Mouse (Mus musculus) neural tube, embryonic 12.5 days (tissue): ENCODE measurements at regions not wholly inside any gene's neighbourhood (a gene's known extent, or its start where the extent isn't known, plus 50 kb on each side); places are given as distances from the start of the nearest gene placed in this dataset.

Experiments used
- ATAC-seq: fragments of 200-750 bp; cut with Nextera tagmentation; 2 replicates; pipeline ENCODE4 v1.8.0; 2017; ENCODE audit warnings: low read depth, mild to moderate bottlenecking, moderate TSS enrichment, moderate library complexity; ENCODE audit not compliant: low FRiP score
- H3K27ac ChIP-seq: fragments of 300-500 bp; sonication (generic); 2 replicates; pipeline ENCODE4 v1.5.1; 2016
- H3K27me3 ChIP-seq: fragments of 300-500 bp; sonication (generic); replicated peaks from 2 replicates; pipeline ENCODE4 v1.6.1; 2016; ENCODE audit warnings: mild to moderate bottlenecking
- H3K36me3 ChIP-seq: fragments of 300-500 bp; sonication (generic); 2 replicates; pipeline ENCODE4 v1.6.1; 2016; ENCODE audit warnings: mild to moderate bottlenecking
- H3K4me1 ChIP-seq: fragments of 300-500 bp; sonication (generic); 2 replicates; pipeline ENCODE4 v1.6.1; 2016
- H3K4me2 ChIP-seq: fragments of 300-500 bp; sonication (generic); replicated peaks from 2 replicates; pipeline ENCODE4 v1.6.1; 2016; ENCODE audit warnings: mild to moderate bottlenecking
- H3K4me3 ChIP-seq: fragments of 300-500 bp; sonication (generic); 2 replicates; pipeline ENCODE4 v1.5.1; 2016
- H3K9ac ChIP-seq: fragments of 300-500 bp; sonication (generic); 2 replicates; pipeline ENCODE4 v1.6.1; 2016; ENCODE audit warnings: mild to moderate bottlenecking
- H3K9me3 ChIP-seq: fragments of 300-500 bp; sonication (generic); 2 replicates; pipeline ENCODE4 v1.6.1; 2016; ENCODE audit warnings: mild to moderate bottlenecking
- WGBS: fragments of 180-500 bp; shearing (Covaris S2); methylation state at CpG from one replicate; pipeline ENCODE4 v1.1.7; 2016; 5-methylcytosine and 5-hydroxymethylcytosine counted together

DNA sequence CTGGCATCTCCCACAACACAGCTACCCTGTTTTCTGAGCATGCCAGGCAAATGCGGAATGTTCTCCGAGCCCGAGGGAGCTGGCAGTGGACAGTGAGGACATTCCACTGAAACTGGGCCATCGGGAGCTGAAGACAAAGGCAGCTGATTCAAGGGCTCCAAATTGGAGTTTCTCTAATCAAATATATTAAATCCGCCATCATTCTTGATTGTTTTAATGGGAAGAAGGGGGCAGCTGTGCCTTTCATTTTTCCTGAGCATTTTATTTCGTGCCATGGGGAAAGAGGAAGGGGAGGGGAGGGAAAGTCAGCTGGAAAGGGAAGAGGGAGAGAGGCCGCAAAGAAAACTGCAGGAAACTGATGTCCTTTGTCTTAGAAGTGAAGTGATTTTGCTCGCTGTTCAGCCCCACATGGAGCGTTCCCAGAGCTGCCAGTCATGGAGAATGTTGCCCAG lies 373.9 kb downstream of the Cog6 start:
- Histone ChIP-seq H3K4me2 (no peak overlapping the region), H3K4me1 (peaks cover 24% of the 10 kb centered on the region), H3K27ac (0 out of 2 replicates have a peak overlapping the region, but pooled peaks have one; percentile 17), H3K9ac (no peak overlapping the region), H3K9me3 (no peaks in the 10 kb centered on the region), H3K36me3 (no peaks in the 10 kb centered on the region), H3K4me3 (no peak overlapping the region), H3K27me3 (no peaks in the 10 kb centered on the region)
- no peak for ATAC-seq
- WGBS, result 52% methylated on average over 9 of the region's 9 CpGs

DNA sequence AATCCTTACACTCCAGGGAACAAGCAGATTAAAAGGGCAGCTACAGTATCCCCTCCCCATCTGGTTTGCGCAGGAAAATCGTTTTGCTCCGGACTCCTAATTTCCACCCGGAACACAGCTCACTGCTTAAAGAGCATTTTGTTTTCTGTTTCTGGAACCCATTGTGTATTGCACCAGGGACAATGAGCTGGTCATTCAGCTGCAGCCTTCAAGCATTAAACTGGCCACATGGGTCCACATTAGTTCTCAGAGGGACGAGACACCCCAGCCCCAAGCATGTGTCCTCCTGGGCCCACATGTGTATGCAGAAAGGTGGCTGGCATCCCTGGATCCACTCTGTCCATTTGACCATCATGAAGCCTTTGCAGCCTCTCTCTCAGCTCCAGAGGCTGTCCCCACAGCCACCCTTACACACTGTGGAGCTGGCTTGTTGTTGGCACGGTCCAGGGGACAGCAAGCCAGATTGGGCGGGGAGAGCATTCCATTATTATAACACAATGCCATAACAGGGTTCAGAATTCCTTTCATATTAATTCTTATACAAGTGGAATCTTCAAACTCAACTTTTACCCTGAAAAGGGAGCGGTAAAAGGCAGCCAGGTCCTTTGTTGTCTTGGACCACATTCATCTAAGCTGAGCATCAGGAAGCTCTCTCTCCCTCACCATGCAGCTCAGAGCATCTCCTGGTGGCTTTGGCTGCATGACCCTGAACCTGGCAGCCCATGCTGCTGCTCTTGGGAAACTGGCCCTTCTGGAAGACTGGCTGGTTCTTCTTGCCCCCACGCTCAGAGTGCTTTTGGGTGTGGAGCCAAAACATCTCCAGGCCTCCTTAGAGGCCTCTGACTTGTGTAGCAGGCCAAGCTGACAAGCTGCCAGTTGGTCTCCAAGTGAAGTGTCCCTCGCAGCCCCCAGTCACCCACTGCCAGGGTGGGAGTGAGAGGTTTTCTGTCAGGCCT lies 373.4 kb downstream of the Foxo1 start:
- 83% methylated on average over 10 of the region's 10 CpGs for WGBS
- Histone ChIP-seq H3K36me3 (no peaks in the 10 kb centered on the region), H3K27ac (no peak overlapping the region), H3K9me3 (no peaks in the 10 kb centered on the region), H3K27me3 (no peaks in the 10 kb centered on the region), H3K4me1 (peaks cover 24% of the 10 kb centered on the region), H3K4me3 (no peak overlapping the region), H3K9ac (no peak overlapping the region), H3K4me2 (no peak overlapping the region)
- no peak for ATAC-seq

DNA sequence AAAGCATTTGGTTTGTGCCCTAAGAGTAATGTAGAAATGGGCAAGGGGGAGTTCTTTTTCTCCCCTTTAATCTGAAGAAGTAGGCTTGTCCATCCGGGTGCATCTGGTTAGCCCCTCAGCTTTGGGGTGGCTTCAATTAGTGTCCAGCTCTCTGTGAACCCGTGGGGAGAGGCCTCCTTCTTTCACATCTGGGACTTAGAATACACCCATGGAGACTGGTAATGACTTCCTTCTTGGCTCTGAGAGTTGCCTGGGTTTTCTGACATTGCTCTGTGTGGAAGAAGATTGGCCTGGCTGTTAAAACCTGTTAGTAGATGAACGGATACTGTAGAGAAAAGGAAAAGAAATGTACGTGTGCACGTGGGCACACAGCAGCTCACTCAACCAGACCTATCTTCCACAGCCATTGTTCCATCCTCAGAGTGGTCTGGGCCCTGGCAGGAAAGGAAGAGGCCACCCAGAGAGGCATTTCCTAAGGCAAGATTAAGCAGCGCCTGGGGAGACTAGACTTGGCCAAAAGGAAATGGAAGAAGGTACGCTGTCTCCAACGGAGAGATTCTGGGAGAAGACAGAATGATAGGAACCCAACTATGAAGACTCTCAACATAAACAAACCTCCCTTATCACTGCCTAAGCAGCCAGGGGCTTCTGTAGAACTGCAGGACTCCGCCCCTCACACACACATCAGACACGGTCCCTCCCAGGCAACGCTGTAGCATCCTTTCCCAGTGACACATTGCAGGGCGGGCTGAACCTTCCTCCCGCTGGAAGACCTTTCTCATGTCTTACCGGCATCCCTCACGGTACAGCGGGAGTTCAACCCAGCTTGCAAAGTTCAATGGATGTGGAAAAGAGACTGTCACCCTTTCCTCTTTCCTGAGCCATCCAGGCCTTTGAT lies 372.4 kb downstream of the Foxo1 start:
- no peak overlapping the region for H3K4me3 ChIP-seq

DNA sequence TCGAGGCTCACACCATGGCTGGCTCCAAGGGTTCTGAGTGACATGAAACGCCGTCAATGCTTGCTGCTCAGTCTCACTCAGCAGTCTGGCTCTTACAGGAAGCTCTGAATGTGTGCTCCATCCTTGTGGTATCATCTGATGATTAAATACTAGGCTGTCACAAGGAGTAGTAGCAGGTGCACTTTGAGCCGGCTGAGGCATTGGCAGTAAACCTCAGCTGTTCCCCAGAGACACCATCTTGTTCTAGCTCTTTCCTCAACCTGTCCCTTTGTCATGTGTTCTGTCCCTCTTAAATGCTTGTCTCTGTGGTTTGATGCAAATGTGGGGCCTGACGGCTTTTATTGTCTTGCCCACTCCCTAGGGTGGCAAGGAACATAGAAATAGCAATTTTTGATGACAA lies 370.7 kb downstream of the Foxo1 start:
- Histone ChIP-seq H3K9me3 (no peaks in the 10 kb centered on the region), H3K9ac (no peak overlapping the region), H3K4me1 (peaks cover 11% of the 10 kb centered on the region), H3K36me3 (no peaks in the 10 kb centered on the region), H3K4me3 (no peak overlapping the region), H3K4me2 (no peak overlapping the region), H3K27me3 (no peaks in the 10 kb centered on the region), H3K27ac (no peak overlapping the region)
- WGBS, result 73% methylated on average over 5 of the region's 5 CpGs
- ATAC-seq, result no peak

More for the DNA sequence above, 372.4 kb downstream of the Foxo1 start:
- H3K36me3 ChIP-seq, result no peaks in the 10 kb centered on the region
- no peak for ATAC-seq
- H3K4me2 ChIP-seq, result no peak overlapping the region
- H3K9me3 ChIP-seq, result no peaks in the 10 kb centered on the region
- H3K4me1 ChIP-seq, result peaks cover 24% of the 10 kb centered on the region
- H3K27ac ChIP-seq, result no peak overlapping the region
- 69% methylated on average over 16 of the region's 16 CpGs for WGBS
- no peak overlapping the region for H3K9ac ChIP-seq
- no peaks in the 10 kb centered on the region for H3K27me3 ChIP-seq

DNA sequence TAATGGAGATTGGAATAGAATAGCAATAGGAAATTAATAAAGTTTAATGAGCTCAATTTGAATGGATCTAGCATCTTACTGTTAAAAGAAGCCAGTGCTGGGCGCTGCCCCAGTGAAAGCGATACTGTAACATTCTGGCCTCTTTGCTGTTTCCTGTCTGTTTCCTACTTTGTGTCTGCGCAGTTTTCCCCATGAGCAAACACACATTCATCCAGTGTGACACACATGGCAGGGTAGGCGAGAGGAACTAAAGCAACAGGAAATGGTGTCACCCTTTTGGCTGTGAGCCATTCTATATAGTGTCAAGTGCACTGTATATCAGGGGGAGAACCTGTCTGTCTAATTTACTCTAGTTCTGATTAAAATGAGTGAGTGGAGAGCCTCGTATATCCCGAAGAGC lies 366.2 kb downstream of the Foxo1 start:
- Histone ChIP-seq H3K36me3 (no peaks in the 10 kb centered on the region), H3K4me1 (0 out of 2 replicates have a peak, but pooled peaks cover 2% of the 10 kb centered on the region), H3K9me3 (no peaks in the 10 kb centered on the region), H3K27me3 (no peaks in the 10 kb centered on the region), H3K9ac (no peak overlapping the region), H3K4me2 (no peak overlapping the region), H3K27ac (no peak overlapping the region), H3K4me3 (no peak overlapping the region)
- 62% methylated on average over 6 of the region's 6 CpGs for WGBS
- ATAC-seq, result no peak

DNA sequence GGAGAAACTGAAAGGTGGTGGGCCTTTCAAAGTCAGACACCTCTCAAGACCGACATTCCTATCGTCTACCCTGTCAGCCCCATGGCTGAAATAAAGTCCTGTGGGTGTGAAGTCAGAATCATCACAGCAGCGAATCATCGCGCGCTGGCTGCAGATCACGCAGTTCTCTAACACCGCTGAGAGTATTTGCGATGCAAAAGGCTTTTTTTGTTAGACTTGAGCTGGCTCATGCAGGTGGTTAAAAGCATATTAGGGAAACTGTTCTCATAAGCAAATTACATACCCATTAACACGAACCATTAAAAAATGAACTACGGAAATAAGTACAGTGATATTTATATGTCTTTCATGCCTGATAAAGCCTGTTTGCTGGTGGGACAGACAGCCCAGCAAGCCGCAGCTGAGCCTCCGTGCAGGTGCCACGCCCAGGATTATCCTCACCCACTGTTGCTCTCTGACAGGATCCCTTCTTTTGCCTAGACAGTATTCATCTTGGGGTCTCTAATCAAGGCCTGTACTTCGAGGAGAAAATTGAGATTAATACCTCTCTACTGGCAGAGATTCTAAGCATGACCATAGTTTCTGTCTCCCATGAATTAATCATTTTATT lies 365.5 kb downstream of the Foxo1 start:
- Histone ChIP-seq H3K27me3 (no peaks in the 10 kb centered on the region), H3K9me3 (no peaks in the 10 kb centered on the region), H3K4me3 (no peak overlapping the region), H3K9ac (no peak overlapping the region), H3K4me1 (0 out of 2 replicates have a peak, but pooled peaks cover 2% of the 10 kb centered on the region), H3K27ac (no peak overlapping the region), H3K36me3 (no peaks in the 10 kb centered on the region), H3K4me2 (no peak overlapping the region)
- WGBS, result 77% methylated on average over 15 of the region's 15 CpGs
- no peak for ATAC-seq

DNA sequence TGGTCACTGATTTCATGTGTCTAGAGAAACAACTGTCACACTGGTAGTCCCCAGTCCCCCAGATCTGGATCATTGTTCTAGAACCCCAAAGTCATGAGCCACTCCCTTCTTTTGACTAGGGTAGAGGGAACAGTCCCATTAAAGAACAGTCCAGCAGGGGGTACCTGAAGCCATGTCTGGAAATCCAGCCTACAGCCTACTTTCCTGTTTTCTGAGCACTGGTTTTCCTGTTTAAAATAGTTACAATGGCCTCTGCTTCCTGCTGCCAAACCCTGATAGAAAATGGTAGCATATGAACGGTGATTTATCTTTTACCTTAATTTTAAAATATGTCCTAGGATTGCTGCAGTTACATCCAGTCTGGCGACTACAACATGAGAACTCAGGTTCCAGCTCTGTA lies 364.5 kb downstream of the Foxo1 start:
- H3K9me3 ChIP-seq, result no peaks in the 10 kb centered on the region
- H3K9ac ChIP-seq, result no peak overlapping the region
- 0 out of 2 replicates have a peak, but pooled peaks cover 2% of the 10 kb centered on the region for H3K4me1 ChIP-seq
- H3K27ac ChIP-seq, result no peak overlapping the region
- H3K4me3 ChIP-seq, result no peak overlapping the region
- ATAC-seq, result no peak
- WGBS, result 94% methylated on average over 2 of the region's 2 CpGs
- H3K4me2 ChIP-seq, result no peak overlapping the region
- no peaks in the 10 kb centered on the region for H3K36me3 ChIP-seq
- H3K27me3 ChIP-seq, result no peaks in the 10 kb centered on the region

DNA sequence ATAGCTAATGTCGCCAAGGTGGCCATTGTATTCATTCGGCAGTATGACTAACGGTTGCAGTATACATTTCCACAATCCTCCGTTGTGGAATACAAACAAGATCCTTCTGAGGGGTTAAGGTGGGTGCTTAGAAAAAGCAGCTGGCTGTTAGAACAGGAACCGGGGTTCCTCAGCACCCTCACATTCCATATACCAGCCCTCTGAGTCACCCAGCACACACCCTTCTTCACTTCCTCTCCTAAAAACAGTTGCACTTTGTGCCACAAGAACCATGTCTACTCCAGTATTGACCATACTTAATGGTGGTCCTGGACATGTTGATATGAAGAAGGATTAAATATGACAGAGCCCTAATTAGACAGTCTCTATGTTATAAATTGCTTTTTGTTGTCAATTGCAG lies 362.1 kb downstream of the Foxo1 start:
- no peak for ATAC-seq
- no peaks in the 10 kb centered on the region for H3K36me3 ChIP-seq
- H3K27ac ChIP-seq, result no peak overlapping the region
- no peaks in the 10 kb centered on the region for H3K27me3 ChIP-seq
- no peak overlapping the region for H3K4me2 ChIP-seq
- H3K9me3 ChIP-seq, result no peaks in the 10 kb centered on the region
- WGBS, result 80% methylated on average over 5 of the region's 5 CpGs
- no peak overlapping the region for H3K4me3 ChIP-seq
- H3K9ac ChIP-seq, result no peak overlapping the region
- 0 out of 2 replicates have a peak, but pooled peaks cover 2% of the 10 kb centered on the region for H3K4me1 ChIP-seq

DNA sequence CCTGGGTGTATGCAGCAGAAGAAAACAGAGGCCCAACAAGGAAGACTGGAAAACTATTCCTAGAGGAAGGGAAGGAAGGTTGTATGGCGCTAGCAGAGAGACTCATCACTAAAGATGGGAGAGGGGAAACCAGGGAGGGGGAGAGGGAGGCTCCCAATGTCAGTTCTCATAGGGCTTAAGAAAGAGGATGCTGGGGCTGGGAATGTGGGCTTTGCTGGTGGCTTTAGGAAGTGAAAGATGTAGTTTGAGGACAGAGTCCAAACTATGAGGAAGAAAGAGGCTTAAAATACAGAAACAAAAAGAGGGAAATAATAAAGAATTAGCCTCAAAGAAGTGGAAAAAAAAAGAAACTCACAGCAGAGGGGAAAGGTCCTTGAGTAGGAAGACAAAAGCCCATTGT lies 357.0 kb downstream of the Foxo1 start:
- H3K9me3 ChIP-seq, result no peaks in the 10 kb centered on the region
- H3K27ac ChIP-seq, result no peak overlapping the region
- no peaks in the 10 kb centered on the region for H3K36me3 ChIP-seq
- no peak for ATAC-seq
- no peaks in the 10 kb centered on the region for H3K27me3 ChIP-seq
- no peaks in the 10 kb centered on the region for H3K4me1 ChIP-seq
- H3K9ac ChIP-seq, result no peak overlapping the region
- H3K4me3 ChIP-seq, result no peak overlapping the region
- H3K4me2 ChIP-seq, result no peak overlapping the region
- WGBS, result 69% methylated on average over 1 of the region's 1 CpGs

DNA sequence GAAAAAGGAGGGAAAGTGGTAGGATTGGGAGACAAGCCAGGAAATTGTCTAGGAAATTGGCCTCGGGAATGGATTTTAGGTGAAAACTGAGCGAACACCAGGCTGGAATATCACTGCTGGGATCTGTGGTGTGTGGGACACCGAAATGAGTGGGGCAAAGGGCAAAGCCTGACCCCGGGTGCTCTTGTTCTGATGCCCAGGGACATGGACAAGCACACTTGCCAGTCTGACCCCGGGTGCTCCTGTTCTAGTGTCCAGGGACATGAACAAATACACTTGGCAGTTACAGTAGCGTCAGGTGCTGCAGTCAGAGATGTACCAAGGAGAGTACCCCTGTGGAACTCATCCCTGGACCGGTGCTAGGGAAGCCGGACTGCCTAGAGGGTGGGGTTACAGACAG lies 354.4 kb downstream of the Foxo1 start:
- 93% methylated on average over 8 of the region's 8 CpGs for WGBS

DNA sequence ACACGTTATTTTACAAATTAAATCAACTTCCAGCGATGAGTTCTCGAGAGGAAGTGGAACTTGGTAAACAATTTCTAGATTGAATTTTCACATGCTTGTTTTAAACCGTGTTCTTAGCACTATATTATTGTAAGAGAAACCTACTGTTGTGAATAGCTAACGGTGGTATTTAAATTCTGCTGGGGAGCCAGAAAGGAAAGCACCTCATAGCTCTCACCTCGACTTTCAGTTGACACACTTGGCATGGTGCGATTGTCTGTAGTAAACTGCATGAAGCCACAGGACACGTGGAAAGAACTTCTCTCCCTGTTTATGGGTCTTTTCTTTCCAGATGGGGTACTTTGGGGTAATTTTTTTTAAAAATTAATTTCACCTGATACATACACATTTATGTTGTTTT lies 353.8 kb downstream of the Foxo1 start:
- no peaks in the 10 kb centered on the region for H3K36me3 ChIP-seq
- ATAC-seq, result no peak
- H3K9me3 ChIP-seq, result no peaks in the 10 kb centered on the region
- no peak overlapping the region for H3K9ac ChIP-seq
- no peaks in the 10 kb centered on the region for H3K27me3 ChIP-seq
- H3K4me1 ChIP-seq, result no peaks in the 10 kb centered on the region
- WGBS, result 84% methylated on average over 8 of the region's 8 CpGs
- no peak overlapping the region for H3K27ac ChIP-seq
- H3K4me3 ChIP-seq, result no peak overlapping the region
- H3K4me2 ChIP-seq, result no peak overlapping the region

More for the DNA sequence above, 354.4 kb downstream of the Foxo1 start:
- Histone ChIP-seq H3K9me3 (no peaks in the 10 kb centered on the region), H3K4me3 (no peak overlapping the region), H3K4me2 (no peak overlapping the region), H3K9ac (no peak overlapping the region), H3K36me3 (no peaks in the 10 kb centered on the region), H3K27me3 (no peaks in the 10 kb centered on the region), H3K4me1 (no peaks in the 10 kb centered on the region), H3K27ac (no peak overlapping the region)
- no peak for ATAC-seq

DNA sequence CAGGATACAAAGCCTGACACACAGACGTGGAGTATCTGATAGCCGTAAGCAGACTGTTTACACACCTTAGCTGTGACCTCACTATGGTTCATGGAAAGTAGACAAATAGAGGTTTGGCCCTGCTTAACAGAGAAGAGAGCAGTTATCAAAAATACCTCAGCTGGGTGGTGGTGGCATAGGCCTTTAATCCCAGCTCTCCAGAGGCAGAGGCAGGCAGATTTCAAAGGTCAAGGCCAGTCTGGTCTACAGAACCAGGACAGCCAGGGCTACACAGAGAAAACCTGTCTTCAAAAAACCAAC lies 350.7 kb downstream of the Foxo1 start:
- no peak for ATAC-seq
- Histone ChIP-seq H3K27me3 (no peaks in the 10 kb centered on the region), H3K4me1 (no peaks in the 10 kb centered on the region), H3K4me3 (no peak overlapping the region), H3K9me3 (no peaks in the 10 kb centered on the region), H3K4me2 (no peak overlapping the region), H3K36me3 (no peaks in the 10 kb centered on the region), H3K9ac (no peak overlapping the region), H3K27ac (no peak overlapping the region)
- WGBS, result 91% methylated on average over 2 of the region's 2 CpGs
